Comparison of ENCODE assay signal across 22 mouse cellular contexts in the genomic region with DNA sequence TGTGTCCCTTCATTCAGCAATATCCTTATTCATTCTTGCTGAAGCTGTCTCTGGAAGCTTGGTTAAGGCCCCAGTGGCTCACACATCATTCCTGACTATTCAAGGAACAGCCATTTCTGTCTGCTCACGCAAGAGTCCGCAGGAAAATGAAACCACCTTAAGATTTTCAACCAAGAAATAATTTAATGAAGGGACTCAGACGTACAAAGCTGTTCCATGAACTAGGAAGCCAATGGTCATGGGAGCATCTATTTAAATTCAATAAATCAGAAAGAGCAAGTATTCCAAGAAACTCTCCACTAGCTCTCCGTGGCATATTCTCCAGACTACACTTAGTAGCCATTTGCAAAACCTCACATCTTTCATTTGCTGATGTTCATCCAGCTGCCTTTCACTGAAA. TPM values are rescaled to one million over a fixed set of nuclear protein-coding genes. Genes with fewer than 3 reads are reported as not detected.
DNase-seq lines count a peak whose midpoint lies in the region; ATAC-seq lines count a peak whose summit lies in the region.
"Had no signal": no experiment of that assay in that cellular context is flagged by ENCODE, and none has a peak within 500 bp of the region (broad histone marks: within the 10 kb centered on the region; RNA-seq: fewer than 3 reads in every experiment).

No protein-coding gene starts in this region.

- no peak overlapping the region for H3K9ac ChIP-seq in midbrain, embryonic 11.5 days (ENCODE audit: low read length)
- H3K9ac ChIP-seq: embryonic facial prominence, embryonic 12.5 days; forebrain, embryonic 13.5 days; forebrain, embryonic 15.5 days; forebrain, postnatal 0 days had no signal

- H3K4me1 ChIP-seq in midbrain, embryonic 11.5 days (ENCODE audit: control insufficient read depth, insufficient read depth, low read length) = no peaks in the 10 kb centered on the region
- H3K4me1 ChIP-seq in midbrain, embryonic 10.5 days = no peaks in the 10 kb centered on the region
- H3K4me1 ChIP-seq: embryonic facial prominence, embryonic 10.5 days; embryonic facial prominence, embryonic 12.5 days; forebrain, embryonic 13.5 days; forebrain, embryonic 15.5 days had no signal

- H3K27me3 ChIP-seq in midbrain, embryonic 11.5 days (ENCODE audit: control insufficient read depth, insufficient read depth, low read length) = no peaks in the 10 kb centered on the region
- no peaks in the 10 kb centered on the region for H3K27me3 ChIP-seq in midbrain, embryonic 10.5 days (ENCODE audit: low read depth, poor library complexity, severe bottlenecking)
- H3K27me3 ChIP-seq: embryonic facial prominence, embryonic 12.5 days; forebrain, embryonic 13.5 days; forebrain, embryonic 15.5 days; Patski had no signal

- no peaks in the 10 kb centered on the region for H3K9me3 ChIP-seq in midbrain, embryonic 11.5 days (ENCODE audit: control insufficient read depth, low read length)
- no peaks in the 10 kb centered on the region for H3K9me3 ChIP-seq in midbrain, embryonic 10.5 days (replicated peaks)
- H3K9me3 ChIP-seq: embryonic facial prominence, embryonic 10.5 days; embryonic facial prominence, embryonic 12.5 days; forebrain, embryonic 13.5 days; forebrain, embryonic 15.5 days had no signal

- DNase-seq in heart, adult 11 months = peak; percentile 51
- no peak for DNase-seq in heart, postnatal 36 days
- DNase-seq in midbrain, embryonic 11.5 days (ENCODE audit: low spot score, missing footprints) = peak; percentile 80
- DNase-seq in midbrain, embryonic 10.5 days (ENCODE audit: low spot score) = no peak
- DNase-seq in gastrocnemius, postnatal 36 days = no peak
- DNase-seq: adrenal gland, adult 8-10 months; adrenal gland, postnatal 14 days; adrenal gland, postnatal 36 days; B cell, adult 2 months; cerebellum, adult 11-12 months; cerebellum, adult 2 months; cerebellum, adult 9-10 months; cerebellum, postnatal 10 days; cerebellum, postnatal 25 days; forebrain, postnatal 0 days had no signal

- ATAC-seq in midbrain, embryonic 11.5 days (ENCODE audit: low FRiP score) = no peak
- ATAC-seq: activated CD4-positive, CD25-positive, alpha-beta regulatory T cell, adult 4 months; CD4-positive, CD25-positive, alpha-beta regulatory T cell, adult 4 months; forebrain, embryonic 13.5 days; forebrain, embryonic 15.5 days; forebrain, postnatal 0 days; Patski had no signal

- no peaks in the 10 kb centered on the region for H3K36me3 ChIP-seq in midbrain, embryonic 11.5 days (ENCODE audit: control insufficient read depth, insufficient read depth, low read length)
- no peaks in the 10 kb centered on the region for H3K36me3 ChIP-seq in midbrain, embryonic 10.5 days
- H3K36me3 ChIP-seq: embryonic facial prominence, embryonic 10.5 days; embryonic facial prominence, embryonic 12.5 days; forebrain, embryonic 15.5 days had no signal

- H3K27ac ChIP-seq in midbrain, embryonic 11.5 days (ENCODE audit: low read depth, low read length) = no peak overlapping the region
- H3K27ac ChIP-seq in midbrain, embryonic 10.5 days (replicated peaks) = no peak overlapping the region
- H3K27ac ChIP-seq: embryonic facial prominence, embryonic 10.5 days; embryonic facial prominence, embryonic 12.5 days; forebrain, embryonic 13.5 days; forebrain, embryonic 15.5 days had no signal

- no peak overlapping the region for H3K4me2 ChIP-seq in midbrain, embryonic 11.5 days
- H3K4me2 ChIP-seq: embryonic facial prominence, embryonic 12.5 days; forebrain, embryonic 13.5 days; forebrain, embryonic 15.5 days had no signal

- intact Hi-C loops in heart, postnatal 36 days (cut with DNase I) = no loop called here
- intact Hi-C loops in gastrocnemius, postnatal 36 days (cut with DNase I) = no loop called here

- no peak overlapping the region for H3K4me3 ChIP-seq in midbrain, embryonic 11.5 days (ENCODE audit: low read depth, low read length)
- no peak overlapping the region for H3K4me3 ChIP-seq in midbrain, embryonic 10.5 days
- H3K4me3 ChIP-seq: embryonic facial prominence, embryonic 10.5 days; embryonic facial prominence, embryonic 12.5 days; forebrain, embryonic 13.5 days; forebrain, embryonic 15.5 days had no signal

- 87% methylated on average over 4 of the region's 4 CpGs for WGBS in midbrain, embryonic 11.5 days
- 88% methylated on average over 4 of the region's 4 CpGs for WGBS in midbrain, embryonic 10.5 days

RNA-seq across cellular contexts. Expression of a gene that starts 43.3 kb away (rescaled TPM):
- total RNA-seq in heart, postnatal 36 days (2021) = 10 to 100 TPM; 17.4 to 21.8 TPM
- polyA plus RNA-seq in midbrain, embryonic 11.5 days (2014; fragmentation: Nextera tagmentation; extraction: Ambion mirVana) = 14.7 and 15.3 TPM in 2 replicates
- 18.7 and 21.2 TPM in 2 replicates for polyA plus RNA-seq in midbrain, embryonic 10.5 days (2016; fragmentation: Nextera tagmentation; extraction: Ambion mirVana)
- 1 to 10 TPM; 6.4 to 9.6 TPM for total RNA-seq in gastrocnemius, postnatal 36 days (2021)

Comparison
In these comparisons a context has a peak if more than half of its experiments do, and no peak if none do; other contexts are left out.
1. DNase-seq: peak in heart, adult 11 months (single experiment) and midbrain, embryonic 11.5 days (single experiment); none in heart, postnatal 36 days (0 of 2), midbrain, embryonic 10.5 days (single experiment) and gastrocnemius, postnatal 36 days (0 of 2).